Mouse (Mus musculus): ENCODE data around the gene Sval3.

Gene Sval3

DNA sequence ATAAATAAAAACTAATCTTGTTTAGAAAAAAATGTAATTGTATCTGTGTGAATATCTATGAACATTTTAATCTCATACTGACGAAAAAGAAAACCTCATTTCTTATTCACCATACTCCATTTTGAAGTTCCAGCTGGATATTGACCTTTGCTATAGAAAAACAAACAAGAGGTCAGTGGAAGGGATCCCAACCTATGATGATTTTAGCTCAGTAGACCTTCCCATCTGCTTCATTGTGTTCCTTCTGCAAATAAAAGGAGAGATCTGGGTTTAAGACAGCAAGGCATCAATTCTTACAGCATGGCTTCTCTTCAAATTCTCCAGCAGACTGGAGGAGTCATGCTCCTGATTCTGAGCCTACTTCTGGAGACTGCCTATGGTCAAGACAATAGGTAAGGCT lies at the start of gene Sval3:
Gene Sval3 (plus strand): TSS at position 301 of the 400 bp plus-strand sequence.
- DNase-seq (ENCODE audit: low read depth, low spot score): no peak

DNA sequence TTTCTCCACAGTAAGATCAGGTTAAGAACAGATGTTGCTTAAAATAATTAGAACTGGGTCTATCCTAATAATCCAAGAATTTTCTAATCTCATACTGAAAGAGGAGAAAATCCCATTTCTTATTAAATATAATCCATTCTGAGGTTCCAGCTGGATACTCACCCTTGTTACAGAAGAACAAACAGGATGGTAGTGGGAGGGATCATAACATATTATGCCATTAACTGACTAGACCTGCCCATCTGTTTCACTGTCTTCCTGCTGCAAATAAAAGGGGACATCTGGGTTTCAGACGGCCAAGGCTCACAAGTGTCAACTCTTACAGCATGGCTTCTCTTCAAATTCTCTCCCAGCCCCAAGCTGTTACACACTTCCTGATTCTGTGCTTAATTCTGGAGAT lies 16.6 kb upstream of the Sval3 start, which contains the start of gene Sval1:
Gene Sval1 (plus strand): TSS at position 301 of the 400 bp plus-strand sequence.
- no peak for DNase-seq (ENCODE audit: low read depth, low spot score)

Measured in c-Kit-negative CD71-positive TER-119-positive erythroid progenitor cells, embryonic 14.5 days (primary cell).